Mouse (Mus musculus) kidney, embryonic 16.5 days (tissue): ENCODE measurements around the gene Dcaf6. TPM values are rescaled to one million over a fixed set of nuclear protein-coding genes. Genes with fewer than 3 reads are reported as not detected.

Experiments
- ATAC-seq: fragments of 200-750 bp; cut with Nextera tagmentation; 2 replicates; pipeline ENCODE4 v1.8.0; 2017; ENCODE audit warnings: moderate TSS enrichment; ENCODE audit not compliant: low FRiP score, low TSS enrichment
- H3K27ac ChIP-seq: fragments of 300-500 bp; sonication (generic); 2 replicates; pipeline ENCODE4 v1.5.1; 2014; ENCODE audit warnings: low read length
- H3K27me3 ChIP-seq: fragments of 300-500 bp; sonication (generic); 2 replicates; pipeline ENCODE4 v1.6.1; 2014; ENCODE audit warnings: low read length, control low read depth, mixed read lengths; ENCODE audit not compliant: insufficient read depth
- H3K36me3 ChIP-seq: fragments of 300-500 bp; sonication (generic); 2 replicates; pipeline ENCODE4 v1.6.1; 2014; ENCODE audit warnings: low read length, control low read depth, mixed read lengths; ENCODE audit not compliant: insufficient read depth
- H3K4me1 ChIP-seq: fragments of 300-500 bp; sonication (generic); 2 replicates; pipeline ENCODE4 v1.6.1; 2014; ENCODE audit warnings: low read length, control low read depth, mixed read lengths; ENCODE audit not compliant: insufficient read depth
- H3K4me2 ChIP-seq: fragments of 300-500 bp; sonication (generic); replicated peaks from 2 replicates; pipeline ENCODE4 v1.6.1; 2014; ENCODE audit warnings: low read depth, low read length
- H3K4me3 ChIP-seq: fragments of 300-500 bp; sonication (generic); 2 replicates; pipeline ENCODE4 v1.5.1; 2014; ENCODE audit warnings: mild to moderate bottlenecking, low read length
- H3K9ac ChIP-seq: fragments of 300-500 bp; sonication (generic); replicated peaks from 2 replicates; pipeline ENCODE4 v1.6.1; 2014; ENCODE audit warnings: low read length
- H3K9me3 ChIP-seq: fragments of 300-500 bp; sonication (generic); 2 replicates; pipeline ENCODE4 v1.6.1; 2016; ENCODE audit warnings: low read length, control low read depth
- WGBS: fragments of 180-500 bp; shearing (Covaris S2); extraction: QIAGEN DNeasy Blood & Tissue Kit; methylation state at CpG from one replicate; pipeline ENCODE4 v1.1.7; 2014; 5-methylcytosine and 5-hydroxymethylcytosine counted together
- polyA plus RNA-seq: library from polyadenylated mRNA; unstranded; fragments of >200 nt; fragmentation: Nextera tagmentation; extraction: Ambion mirVana; gene quantifications from 2 replicates; pipeline ENCODE4 v1.2.1, GENCODE M21; 2015

Dcaf6 gene
- 19.4 and 21.1 TPM in 2 replicates for polyA plus RNA-seq

DNA sequence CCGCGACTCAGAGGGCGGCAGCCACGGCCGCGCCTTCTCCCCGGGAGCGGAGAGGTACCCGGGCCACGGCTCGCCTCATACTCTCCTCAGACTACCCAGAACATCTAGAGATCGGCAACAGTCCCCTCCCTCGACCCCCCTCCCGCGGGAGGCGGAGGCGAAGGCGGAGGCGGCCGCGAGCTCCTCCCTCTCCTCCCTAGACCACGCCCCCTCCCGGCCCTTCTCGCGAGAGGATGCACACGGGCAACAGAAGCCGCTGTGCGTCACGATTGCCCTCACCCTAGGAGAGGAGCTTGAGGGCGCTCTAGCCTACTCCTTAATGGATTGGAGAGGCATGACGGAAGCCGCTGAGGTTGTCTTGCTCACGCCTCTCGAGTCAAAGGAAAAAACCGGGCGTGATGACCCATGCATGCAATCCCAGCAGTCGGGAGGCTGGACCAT, at the start of gene Dcaf6, which contains the start of gene Mpc2:
Gene Dcaf6 (minus strand): TSS at position 116 of the 441 bp plus-strand sequence.
Gene Mpc2 (plus strand): TSS at position 278 of the 441 bp plus-strand sequence.
- peak within 1 kb of the TSS; percentile 93 for H3K9ac ChIP-seq
- peak within 1 kb of the TSS; percentile 87 for H3K4me2 ChIP-seq
- peak; percentile 94 for ATAC-seq
- no peaks in the 10 kb centered on the region for H3K36me3 ChIP-seq
- WGBS = under 1% methylated on average over 34 of the region's 37 CpGs
- H3K27ac ChIP-seq = peak within 1 kb of the TSS; percentile 99
- no peaks in the 10 kb centered on the region for H3K27me3 ChIP-seq
- peaks cover 18% of the 10 kb centered on the region for H3K4me1 ChIP-seq
- H3K9me3 ChIP-seq = no peaks in the 10 kb centered on the region
- H3K4me3 ChIP-seq = peak within 1 kb of the TSS; percentile 89

GRCm38 (mm10) chr1:165506303-165506702, 46.0 kb upstream of the Dcaf6 start:
- Histone ChIP-seq H3K4me1 (peaks cover 10% of the 10 kb centered on the region), H3K4me3 (no peak overlapping the region), H3K27ac (no peak overlapping the region), H3K9ac (no peak overlapping the region), H3K9me3 (no peaks in the 10 kb centered on the region), H3K27me3 (no peaks in the 10 kb centered on the region), H3K36me3 (no peaks in the 10 kb centered on the region), H3K4me2 (no peak overlapping the region)
- no peak for ATAC-seq
- WGBS = 89% methylated on average over 6 of the region's 6 CpGs

DNA sequence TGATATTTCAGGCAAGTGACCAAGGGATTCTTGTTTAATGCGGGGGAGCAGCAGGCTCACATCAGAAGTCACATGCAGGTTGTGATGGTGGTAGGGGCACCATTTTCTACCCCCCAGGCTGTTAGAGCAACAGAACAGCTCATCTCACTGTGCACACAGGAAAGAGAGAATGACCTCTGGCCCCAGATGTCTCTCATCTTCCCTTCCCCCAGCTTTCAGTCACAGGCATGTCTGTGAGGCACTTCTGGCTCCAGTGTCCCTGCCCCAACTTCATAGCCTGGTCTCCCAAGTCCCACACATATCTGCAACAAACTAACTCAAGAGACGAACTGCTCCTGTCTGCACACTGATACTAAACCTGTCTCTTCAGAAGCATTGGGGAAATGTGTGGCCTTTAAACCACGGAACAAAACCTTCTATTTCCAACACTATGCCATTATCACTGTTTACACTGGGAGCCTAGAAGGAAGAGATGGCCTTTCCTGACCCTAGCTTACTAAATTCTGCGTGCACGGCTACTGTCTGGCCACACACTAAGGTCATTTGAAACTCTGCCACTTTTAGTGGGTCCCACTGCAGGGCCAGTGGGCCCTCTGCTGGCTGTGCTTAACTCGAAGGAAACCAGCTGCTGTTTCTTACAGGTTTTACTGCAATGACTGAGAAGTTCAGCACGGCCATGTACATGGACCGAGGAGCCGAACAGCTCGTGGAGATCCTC, 43.2 kb upstream of the Dcaf6 start:
- 21% methylated on average over 10 of the region's 10 CpGs for WGBS

GRCm38 (mm10) chr1:165498856-165499255, 38.6 kb upstream of the Dcaf6 start:
- WGBS = 57% methylated on average over 3 of the region's 3 CpGs
- Histone ChIP-seq H3K27ac (no peak overlapping the region), H3K9ac (no peak overlapping the region), H3K27me3 (no peaks in the 10 kb centered on the region), H3K9me3 (no peaks in the 10 kb centered on the region), H3K4me1 (peaks cover 8% of the 10 kb centered on the region), H3K4me2 (no peak overlapping the region), H3K4me3 (no peak overlapping the region), H3K36me3 (no peaks in the 10 kb centered on the region)
- ATAC-seq = no peak

More for the DNA sequence above, 43.2 kb upstream of the Dcaf6 start:
- peaks cover 10% of the 10 kb centered on the region for H3K4me1 ChIP-seq
- no peak overlapping the region; the same call in 1 of the 2 replicates for H3K4me2 ChIP-seq
- no peaks in the 10 kb centered on the region for H3K27me3 ChIP-seq
- H3K36me3 ChIP-seq = no peaks in the 10 kb centered on the region
- no peak overlapping the region for H3K4me3 ChIP-seq
- no peaks in the 10 kb centered on the region for H3K9me3 ChIP-seq
- peak; percentile 86 for ATAC-seq
- 0 out of 2 replicates have a peak overlapping the region, but pooled peaks have one; percentile 6 for H3K9ac ChIP-seq
- H3K27ac ChIP-seq = 0 out of 2 replicates have a peak overlapping the region, but pooled peaks have one; percentile 15

DNA sequence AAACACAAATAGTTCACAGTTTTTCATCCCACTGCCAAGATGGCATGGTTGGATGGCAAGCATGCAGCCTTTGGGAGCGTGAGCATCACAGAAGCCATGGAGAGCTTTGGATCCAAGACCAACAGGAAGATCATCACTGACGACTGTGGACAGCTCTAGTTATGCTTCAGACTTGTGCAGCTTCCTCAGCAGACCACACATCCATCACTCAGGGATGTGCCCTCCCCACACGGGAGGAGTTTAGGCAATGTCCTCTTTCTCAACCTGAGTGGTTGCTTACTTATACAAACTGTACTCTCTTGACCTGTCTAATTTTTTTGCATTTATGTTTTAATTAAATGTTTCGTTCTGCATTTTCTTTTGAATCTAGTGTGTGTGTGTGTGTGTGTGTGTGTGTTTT, 28.9 kb upstream of the Dcaf6 start:
- 83% methylated on average over 4 of the region's 4 CpGs for WGBS
- ATAC-seq = no peak
- H3K27me3 ChIP-seq = no peaks in the 10 kb centered on the region
- no peaks in the 10 kb centered on the region for H3K36me3 ChIP-seq
- no peak overlapping the region for H3K4me2 ChIP-seq
- H3K4me1 ChIP-seq = no peaks in the 10 kb centered on the region
- H3K4me3 ChIP-seq = no peak overlapping the region
- H3K9ac ChIP-seq = no peak overlapping the region
- H3K9me3 ChIP-seq = no peaks in the 10 kb centered on the region
- no peak overlapping the region for H3K27ac ChIP-seq

- H3K9me3 ChIP-seq = no peaks in the 10 kb centered on the region
- H3K4me1 ChIP-seq = no peaks in the 10 kb centered on the region
- H3K27me3 ChIP-seq = no peaks in the 10 kb centered on the region
- H3K27ac ChIP-seq = no peak overlapping the region
- no peak overlapping the region for H3K9ac ChIP-seq
- ATAC-seq = no peak
- no peak overlapping the region for H3K4me2 ChIP-seq
- H3K36me3 ChIP-seq = 0 out of 2 replicates have a peak, but pooled peaks cover 3% of the 10 kb centered on the region
- H3K4me3 ChIP-seq = no peak overlapping the region
- 90% methylated on average over 2 of the region's 2 CpGs for WGBS
Observed at GRCm38 (mm10) chr1:165486108-165486507, 25.8 kb upstream of the Dcaf6 start.

DNA sequence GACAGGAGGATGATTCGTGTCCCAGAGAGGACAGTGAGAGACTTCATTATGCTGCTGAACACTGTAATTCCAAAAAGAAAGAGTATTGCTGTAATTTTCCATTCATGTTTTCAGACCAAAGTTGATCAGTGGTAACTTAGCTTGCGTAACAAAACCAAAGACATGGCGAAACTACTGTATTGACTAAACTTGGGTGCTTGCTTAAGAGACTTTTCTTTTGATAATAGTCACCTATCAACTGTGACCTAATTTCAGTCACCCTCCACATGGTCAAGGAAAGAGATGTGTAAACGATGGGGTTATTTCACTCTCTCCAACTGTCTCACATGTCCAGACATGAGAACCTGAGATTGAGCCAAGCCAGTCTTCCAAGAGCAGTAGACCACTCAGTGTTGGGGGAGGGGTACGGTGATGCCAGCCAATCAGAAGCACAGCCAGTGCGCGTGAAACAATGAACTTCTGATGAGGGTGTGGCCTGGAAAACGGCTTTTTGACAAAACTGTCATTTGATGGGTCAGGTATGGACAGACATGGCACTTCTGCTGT, 24.5 kb upstream of the Dcaf6 start, which contains the start of gene Adcy10:
Gene Adcy10 (plus strand): TSS at position 496 of the 546 bp plus-strand sequence.
- Histone ChIP-seq H3K4me2 (no peak within 1 kb of the TSS), H3K27me3 (no peaks in the 10 kb centered on the region), H3K9me3 (no peaks in the 10 kb centered on the region), H3K9ac (no peak within 1 kb of the TSS), H3K36me3 (0 out of 2 replicates have a peak, but pooled peaks cover 8% of the 10 kb centered on the region), H3K27ac (no peak within 1 kb of the TSS), H3K4me1 (no peaks in the 10 kb centered on the region), H3K4me3 (no peak within 1 kb of the TSS)
- WGBS = 95% methylated on average over 8 of the region's 8 CpGs
- ATAC-seq = no peak

- 88% methylated on average over 1 of the region's 1 CpGs for WGBS
- Histone ChIP-seq H3K4me1 (0 out of 2 replicates have a peak, but pooled peaks cover 7% of the 10 kb centered on the region), H3K4me3 (no peak overlapping the region), H3K36me3 (no peaks in the 10 kb centered on the region), H3K27me3 (no peaks in the 10 kb centered on the region), H3K27ac (no peak overlapping the region), H3K9me3 (no peaks in the 10 kb centered on the region), H3K4me2 (no peak overlapping the region), H3K9ac (no peak overlapping the region)
- ATAC-seq = no peak
Observed at GRCm38 (mm10) chr1:165471490-165471889, 11.2 kb upstream of the Dcaf6 start.

DNA sequence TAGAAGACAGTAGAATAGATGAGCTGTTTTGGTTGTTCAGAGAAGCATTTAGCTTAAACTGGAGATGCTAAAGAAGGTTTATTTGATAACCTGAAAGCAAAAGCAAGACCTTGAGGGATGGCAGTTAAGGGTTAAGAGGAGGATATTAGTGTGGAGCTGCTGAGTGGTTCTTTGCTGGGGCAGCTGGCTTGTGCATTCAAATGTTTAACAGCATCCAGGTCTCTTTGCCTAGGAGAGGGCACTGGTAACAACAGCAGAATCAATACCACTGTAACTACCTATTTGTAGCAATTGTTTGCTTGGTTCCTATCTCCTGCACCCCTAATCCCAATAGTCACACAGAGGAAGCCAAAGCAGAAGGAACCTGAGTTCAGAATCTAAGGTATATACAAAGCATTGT, 9.4 kb upstream of the Dcaf6 start:
- Histone ChIP-seq H3K36me3 (no peaks in the 10 kb centered on the region), H3K9ac (no peak overlapping the region), H3K4me3 (no peak overlapping the region), H3K27me3 (no peaks in the 10 kb centered on the region), H3K27ac (peak overlapping the region; percentile 69), H3K4me1 (0 out of 2 replicates have a peak, but pooled peaks cover 7% of the 10 kb centered on the region), H3K4me2 (no peak overlapping the region), H3K9me3 (no peaks in the 10 kb centered on the region)
- ATAC-seq = 0 out of 2 replicates have a peak, but pooled peaks have one; percentile 67

DNA sequence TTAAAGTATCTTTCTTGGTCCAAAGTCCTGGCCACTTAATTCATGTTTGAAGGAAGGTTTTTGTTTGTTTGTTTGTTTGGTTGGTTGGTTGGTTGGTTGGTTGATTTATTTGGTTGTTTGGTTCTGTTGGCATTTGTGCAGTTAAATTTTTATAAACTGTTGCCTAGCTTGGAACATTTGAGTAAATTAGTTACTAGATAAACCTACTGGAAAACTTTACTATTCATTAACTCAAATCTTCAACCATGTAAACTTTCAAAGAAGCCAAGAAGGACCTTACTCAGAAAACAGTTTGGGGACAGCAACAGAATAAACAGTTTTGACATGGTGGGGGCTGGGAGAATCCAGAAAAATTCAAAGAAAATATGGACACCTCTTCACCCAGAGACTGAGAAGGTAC, 8.7 kb upstream of the Dcaf6 start:
- Histone ChIP-seq H3K9me3 (no peaks in the 10 kb centered on the region), H3K4me3 (no peak overlapping the region), H3K4me1 (0 out of 2 replicates have a peak, but pooled peaks cover 7% of the 10 kb centered on the region), H3K9ac (no peak overlapping the region), H3K27me3 (no peaks in the 10 kb centered on the region), H3K4me2 (peak overlapping the region; percentile 34), H3K27ac (peak overlapping the region; percentile 82; the same call in 1 of the 2 replicates), H3K36me3 (no peaks in the 10 kb centered on the region)
- ATAC-seq = no peak
